Mouse (Mus musculus) naive thymus-derived CD4-positive, alpha-beta T cell, adult 2 months (primary cell): ENCODE results near the gene Cdca3.
"Not testable (repeated sequence)": the region's sequence is repeated elsewhere in the genome, so short reads cannot be mapped to it uniquely, and the experiment has no call there.

ENCODE experiments used
- DNase-seq: peaks from one replicate; pipeline ENCODE4 v3.0.0-alpha.2; 2011; ENCODE audit warnings: low read depth

Cdca3 gene

DNA sequence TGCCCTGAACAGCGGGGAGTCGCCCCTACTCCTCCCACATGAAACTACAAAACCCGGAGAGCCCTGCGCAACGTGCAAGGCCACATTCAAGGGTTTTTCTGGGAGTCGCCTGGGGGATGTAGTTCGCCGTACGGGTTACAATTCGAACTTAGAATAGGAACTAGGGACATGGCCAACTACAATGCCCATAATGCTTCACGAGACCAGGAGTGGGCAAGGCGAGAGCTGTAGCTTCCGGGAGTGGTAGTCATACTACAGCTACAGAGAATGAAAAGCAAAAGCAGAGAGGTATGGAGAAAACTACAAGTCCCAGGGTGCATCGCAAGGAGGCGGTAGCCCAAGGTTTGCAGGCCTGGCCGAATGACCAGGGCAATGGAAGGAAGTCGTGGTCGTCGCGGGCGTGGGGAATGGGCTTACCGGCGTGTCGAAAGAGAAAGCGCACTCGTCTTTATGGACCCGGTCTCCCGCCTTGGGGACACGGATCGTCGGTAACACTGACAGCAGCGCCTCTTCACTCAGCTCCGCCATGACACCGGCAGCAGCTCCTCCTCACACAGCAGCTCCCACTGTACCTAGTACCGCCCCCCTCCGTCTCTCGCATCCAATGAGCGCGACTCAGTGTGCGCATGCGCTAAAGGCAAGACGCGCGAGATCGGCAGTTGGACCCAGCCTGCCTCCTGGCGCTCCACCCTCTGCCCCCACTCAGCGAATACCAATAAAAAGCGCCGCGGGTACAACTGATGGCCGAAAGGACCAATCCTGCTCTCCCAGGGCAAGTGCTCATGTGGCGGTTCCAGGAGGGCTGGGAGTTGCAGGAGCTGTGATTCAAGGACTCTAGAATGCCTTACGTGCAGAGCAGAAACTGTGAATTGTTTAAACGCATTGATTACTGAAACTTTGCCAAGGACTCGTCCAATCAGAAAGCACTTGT, at the start of gene Cdca3, which contains the start of gene Usp5:
Cdca3 (plus strand) TSS at position 680 of the 931 bp plus-strand sequence.
Usp5 (minus strand) TSS at position 617 of the 931 bp plus-strand sequence.
- peak; percentile 99 for DNase-seq

- DNase-seq = no peak
Measured at GRCm38 (mm10) chr6:124779984-124780416, 49.3 kb upstream of the Cdca3 start.

- no peak for DNase-seq
Measured at GRCm38 (mm10) chr6:124780917-124781316, 48.4 kb upstream of the Cdca3 start.

DNA sequence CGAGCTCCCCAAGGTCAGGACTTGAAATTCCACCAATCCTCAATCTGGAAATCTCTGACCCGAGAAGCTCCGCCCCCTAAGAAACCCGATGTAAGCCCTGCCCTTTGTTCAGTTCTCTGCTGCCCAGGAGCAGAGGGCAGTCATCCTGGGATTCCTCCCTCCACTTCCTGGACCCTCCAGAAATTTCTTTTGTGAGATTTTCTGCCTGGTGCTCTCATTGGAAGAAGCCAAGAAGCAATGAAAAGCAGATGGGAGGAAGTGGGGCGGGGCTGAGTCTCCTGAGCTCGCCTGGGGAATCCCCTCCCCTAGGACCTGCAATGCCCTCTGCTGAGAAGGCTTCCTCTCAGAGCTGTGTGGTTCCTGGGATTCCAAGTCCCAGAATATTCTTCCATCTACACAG, 46.9 kb upstream of the Cdca3 start:
- DNase-seq = peak; percentile 71

DNA sequence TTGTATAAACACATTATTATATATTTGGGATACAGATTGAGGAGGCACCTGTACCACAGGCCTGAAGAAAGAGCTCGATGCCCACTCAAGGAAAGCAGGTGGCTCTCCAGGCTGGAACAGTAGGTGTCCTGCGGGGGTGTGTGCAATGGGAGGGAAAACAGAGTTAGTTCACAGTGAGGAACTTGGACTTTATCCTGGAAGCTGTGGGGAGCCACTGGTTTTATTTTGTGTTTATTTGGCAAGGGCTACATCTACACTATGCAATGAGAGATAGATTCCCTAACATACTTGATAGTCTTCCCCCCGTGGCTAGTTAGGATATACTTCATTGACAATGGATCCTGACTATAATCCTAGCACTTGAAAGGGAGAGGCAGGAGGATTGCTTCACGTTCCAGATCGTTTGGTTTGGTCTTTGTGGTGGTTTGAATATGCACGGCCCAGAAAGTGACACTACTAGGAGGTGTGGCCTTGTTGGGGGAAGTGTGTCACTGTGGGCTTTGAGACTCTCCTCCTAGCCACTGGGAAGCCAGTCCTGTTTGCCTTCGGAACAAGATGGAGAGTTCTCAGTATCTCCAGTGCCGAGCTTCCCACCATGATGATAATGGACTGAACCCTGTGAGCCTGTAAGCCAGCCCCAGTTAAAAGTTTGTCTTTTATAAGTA, 42.5 kb upstream of the Cdca3 start:
- no peak for DNase-seq

DNA sequence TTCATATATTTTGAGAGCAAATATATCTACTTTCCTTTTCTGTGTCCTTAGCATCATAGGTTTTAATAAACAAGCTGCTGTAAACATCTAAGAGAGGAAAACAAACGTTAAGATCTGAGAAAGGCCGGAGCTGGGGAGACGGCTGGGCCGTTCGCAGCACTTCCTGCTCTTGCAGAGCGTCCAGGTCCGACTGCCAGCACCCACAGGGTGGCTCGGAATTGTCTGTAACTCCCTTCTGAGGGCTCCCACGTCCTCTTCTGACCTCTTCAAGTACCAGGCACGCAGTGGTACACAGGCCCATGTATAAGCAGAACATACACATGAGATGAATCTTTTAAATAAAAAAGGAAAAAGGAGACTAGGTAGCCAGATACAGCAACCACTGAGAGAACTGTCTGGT, 41.6 kb upstream of the Cdca3 start:
- DNase-seq = no peak

DNA sequence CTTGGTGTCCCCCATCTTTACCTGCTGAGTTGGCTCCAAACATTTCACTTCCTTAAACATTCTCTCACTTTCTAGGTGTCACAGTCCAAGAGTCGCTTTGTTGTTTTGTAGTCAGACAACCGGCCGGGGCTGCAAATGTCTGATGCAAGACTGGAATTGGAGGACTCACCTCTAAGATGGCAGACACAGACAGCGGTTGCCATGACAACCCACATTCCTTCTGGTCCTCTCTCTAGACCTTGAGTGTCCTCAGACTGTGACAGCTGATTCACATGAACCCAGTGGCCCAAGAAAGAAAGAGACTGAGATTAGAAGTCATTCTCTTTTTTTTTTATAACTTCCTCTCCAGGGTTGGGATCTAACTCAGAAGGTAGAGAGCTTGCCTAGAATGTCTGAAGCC, 39.8 kb upstream of the Cdca3 start:
- no peak for DNase-seq

- DNase-seq = no peak
Measured at GRCm38 (mm10) chr6:124790121-124790520, 39.2 kb upstream of the Cdca3 start.

GRCm38 (mm10) chr6:124791911-124792310, 37.4 kb upstream of the Cdca3 start:
- no peak for DNase-seq

DNA sequence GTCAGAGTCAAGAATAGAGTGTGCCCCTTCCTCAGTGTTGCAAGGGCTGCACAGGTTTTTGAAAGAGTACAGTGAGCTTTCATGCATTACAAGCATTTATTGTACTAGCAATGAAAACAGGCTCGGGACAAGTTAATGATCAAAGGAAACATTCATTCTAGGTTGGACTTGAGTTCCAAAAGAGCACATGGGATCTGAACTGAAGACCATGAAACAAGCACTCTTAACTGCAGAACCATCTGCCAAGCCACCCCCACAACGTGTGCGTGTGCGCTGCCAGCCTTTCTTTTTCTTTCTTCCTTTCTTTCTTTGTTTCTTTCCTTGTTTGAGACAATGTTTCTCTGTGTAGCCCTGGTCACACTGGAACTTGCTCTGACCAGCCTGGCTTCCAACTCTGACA, 33.6 kb upstream of the Cdca3 start:
- DNase-seq = no peak

GRCm38 (mm10) chr6:124796200-124796599, 33.1 kb upstream of the Cdca3 start:
- no peak for DNase-seq

DNA sequence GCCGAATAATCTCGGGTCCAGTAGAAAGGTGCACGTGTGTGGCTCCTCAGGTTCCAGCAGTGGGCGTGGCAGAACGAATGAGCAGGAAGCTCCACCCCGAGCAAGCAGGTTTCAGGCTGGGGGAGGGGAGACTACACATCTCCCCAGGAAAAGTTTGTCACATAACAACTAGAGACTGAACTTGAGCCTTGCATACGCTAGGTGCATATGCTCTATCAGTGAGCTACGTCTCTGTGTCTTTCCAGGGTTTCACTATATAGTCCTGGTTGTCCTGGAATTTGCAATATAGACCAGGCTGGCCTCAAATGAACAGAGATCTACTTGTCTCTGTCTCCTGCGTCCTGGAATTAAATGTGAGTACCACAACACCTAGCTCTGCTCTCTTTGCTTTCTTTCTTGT, 26.9 kb upstream of the Cdca3 start:
- peak; percentile 47 for DNase-seq

DNA sequence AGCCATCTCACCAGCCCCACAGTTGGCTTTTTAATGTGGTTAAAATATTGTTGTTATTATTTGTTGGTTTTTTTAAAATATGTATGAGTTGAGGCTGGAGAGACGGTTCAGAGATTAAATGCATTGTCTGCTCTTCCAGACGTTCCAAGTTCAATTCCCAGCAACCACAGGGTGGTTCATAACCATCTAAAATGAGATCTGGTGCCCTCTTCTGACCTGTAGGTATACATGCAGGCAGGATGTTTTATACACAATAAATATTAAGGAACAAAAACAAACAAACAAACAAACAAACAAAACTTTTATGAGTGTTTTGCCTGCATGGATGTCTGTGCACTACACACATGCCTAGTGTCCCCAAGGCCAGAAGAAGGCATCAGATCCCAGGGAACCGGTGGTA, 26.3 kb upstream of the Cdca3 start:
- DNase-seq = no peak

DNA sequence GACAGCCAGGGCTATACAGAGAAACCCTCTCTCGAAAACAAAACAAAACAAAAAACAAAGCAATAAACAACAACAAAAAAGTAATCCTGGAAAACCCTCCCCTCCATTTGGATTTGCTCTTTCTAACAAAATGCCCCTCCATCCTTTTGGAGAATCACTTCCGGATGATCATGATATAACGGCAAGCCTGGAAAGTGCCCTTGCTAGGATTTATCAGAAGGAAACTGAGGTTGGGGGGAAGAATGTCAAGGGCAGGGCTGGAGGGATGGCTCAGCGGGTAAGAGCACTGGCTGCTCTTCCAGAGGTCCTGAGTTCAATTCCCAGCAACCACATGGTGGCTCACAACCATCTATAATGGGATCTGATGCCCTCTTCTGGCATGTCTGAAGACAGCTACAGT, 25.7 kb upstream of the Cdca3 start:
- DNase-seq = not testable (repeated sequence)

DNA sequence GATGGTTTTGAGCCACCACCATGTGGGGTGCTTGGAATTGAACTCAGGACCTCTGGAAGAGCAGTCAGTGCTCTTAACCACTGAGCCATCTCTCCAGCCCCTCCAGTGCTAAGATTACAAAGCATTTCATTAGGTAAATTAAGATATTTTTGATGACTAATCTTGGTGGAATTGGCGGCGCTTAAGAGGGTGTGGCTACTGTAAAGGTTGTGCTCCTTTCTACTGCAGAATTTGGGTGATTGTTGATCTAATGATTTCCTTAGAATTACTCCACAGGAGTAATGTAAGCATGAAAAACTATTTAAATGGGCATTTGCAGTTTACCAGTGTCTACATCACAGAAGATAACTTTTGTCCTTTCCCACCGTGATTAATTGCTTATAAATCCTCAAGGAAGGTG, 25.0 kb upstream of the Cdca3 start:
- DNase-seq = no peak

DNA sequence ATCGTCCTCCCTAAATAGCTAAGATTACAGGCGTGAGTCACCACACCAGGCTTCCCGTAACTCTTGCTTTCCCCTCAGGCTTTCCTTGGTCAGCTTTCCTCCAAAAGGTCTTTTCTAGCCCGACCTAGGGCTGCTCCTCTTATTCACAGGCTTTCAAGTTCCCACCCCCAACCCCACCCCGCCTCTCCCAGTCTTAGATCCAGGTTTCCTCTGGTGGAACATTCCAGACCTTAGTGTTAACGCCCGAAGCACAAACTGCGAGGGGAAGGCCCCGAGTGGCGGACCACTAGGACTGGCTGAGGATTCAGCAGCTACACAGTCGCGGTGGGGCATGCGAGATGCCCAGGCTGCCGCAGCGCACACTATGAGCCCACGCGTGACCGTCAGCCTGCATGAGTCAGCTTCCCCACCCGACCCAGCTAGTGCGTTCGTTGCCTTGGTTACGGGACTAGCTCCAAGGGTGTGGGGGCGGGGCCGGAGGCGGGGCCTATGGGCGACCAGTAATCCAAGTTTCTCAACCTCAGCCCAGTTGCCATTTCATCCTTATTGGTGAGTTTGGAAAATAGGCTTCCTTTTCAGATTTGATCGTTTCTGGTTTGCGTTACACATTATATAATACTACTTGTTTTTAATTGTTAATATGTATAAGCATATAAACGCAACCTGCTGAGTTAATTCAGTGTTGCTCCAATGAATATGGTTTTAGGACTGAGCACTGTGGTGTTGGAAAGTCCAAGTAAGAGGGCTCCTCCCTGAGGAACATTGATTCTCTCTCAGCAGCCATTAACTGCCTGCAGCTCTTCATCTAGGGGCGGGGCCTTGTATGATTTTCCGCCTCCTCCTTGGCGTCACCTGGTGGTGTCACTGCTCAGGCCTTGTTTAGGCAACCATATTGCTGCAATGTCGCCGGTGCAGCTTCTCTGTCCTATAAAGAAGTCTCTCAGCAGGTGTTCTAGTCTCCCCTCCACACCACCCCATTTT, 23.7 kb upstream of the Cdca3 start:
- DNase-seq = peak; percentile 82

GRCm38 (mm10) chr6:124806446-124807140, 22.8 kb upstream of the Cdca3 start:
- no peak for DNase-seq

DNA sequence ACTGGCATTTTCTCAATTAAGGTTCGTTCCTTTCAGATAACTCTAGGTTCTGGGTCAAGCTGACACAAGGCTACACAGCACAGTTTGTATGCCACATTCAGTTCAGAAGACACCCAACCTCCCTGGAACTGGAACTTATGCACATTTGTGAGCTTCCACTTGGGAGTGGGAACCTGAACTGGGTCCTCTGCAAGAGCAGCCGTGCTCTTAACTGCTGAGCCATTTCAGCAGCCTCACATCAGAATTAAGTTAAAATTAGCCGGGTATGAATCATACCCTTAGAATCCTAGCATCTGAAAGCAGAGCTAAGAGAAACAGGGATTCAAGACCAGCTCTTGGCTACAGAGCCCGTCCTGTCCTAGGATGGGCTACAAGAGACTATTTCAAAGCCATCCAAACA, 22.0 kb upstream of the Cdca3 start:
- DNase-seq = no peak

DNA sequence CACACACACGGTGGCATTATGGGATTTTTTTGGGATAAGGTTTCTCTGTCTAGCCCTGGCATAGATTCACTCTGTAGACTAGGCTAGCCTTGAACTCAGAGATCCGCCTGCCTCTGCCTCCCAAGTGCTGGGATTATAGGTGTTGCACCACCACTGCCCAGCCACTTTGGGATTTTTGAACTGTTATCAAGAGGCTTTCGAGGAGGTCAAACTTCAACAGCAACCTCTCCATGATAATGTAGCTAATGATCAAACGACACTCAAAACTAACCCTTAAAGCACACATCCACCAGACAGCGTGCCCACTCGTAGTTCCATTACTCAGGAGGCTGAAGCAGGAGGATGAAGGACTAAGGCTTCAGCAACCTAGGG, 21.4 kb upstream of the Cdca3 start:
- DNase-seq = no peak

DNA sequence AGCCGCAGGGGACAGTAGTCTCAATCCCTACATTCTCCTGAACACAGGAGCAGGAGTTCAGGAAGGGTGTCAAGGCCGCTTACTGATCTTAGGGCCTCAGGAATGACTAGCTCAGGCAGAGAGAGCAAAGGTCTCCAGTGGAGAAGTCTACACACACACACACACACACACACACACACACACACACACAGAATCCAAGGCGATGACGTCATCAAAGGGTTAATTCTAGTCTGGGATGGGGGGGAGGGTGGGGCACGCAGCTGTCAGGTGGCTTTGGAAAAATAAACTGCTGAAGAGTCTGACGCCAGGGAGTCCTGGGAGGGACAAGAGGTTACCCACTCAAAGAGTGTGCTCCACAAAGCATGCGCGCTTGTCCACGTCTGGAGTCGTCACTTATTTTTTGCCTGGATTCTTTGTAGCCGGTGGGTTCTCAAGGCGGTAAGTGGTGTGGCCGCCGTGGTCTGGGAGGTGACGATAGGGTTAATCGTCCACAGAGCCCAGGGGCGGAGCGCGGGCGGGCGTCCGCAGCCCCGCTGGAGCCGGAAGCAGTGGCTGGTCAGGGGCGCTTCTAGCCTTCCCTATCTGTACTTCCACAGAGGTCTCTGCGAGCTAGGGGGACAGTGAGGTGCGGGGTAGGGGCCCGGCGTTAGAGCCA, 20.9 kb upstream of the Cdca3 start, which contains the start of gene Spsb2:
Spsb2 (plus strand) TSS at position 304 of the 655 bp plus-strand sequence.
- peak; percentile 47 for DNase-seq
